Comparison of ENCODE assay signal across 27 mouse cellular contexts in the genomic region with DNA sequence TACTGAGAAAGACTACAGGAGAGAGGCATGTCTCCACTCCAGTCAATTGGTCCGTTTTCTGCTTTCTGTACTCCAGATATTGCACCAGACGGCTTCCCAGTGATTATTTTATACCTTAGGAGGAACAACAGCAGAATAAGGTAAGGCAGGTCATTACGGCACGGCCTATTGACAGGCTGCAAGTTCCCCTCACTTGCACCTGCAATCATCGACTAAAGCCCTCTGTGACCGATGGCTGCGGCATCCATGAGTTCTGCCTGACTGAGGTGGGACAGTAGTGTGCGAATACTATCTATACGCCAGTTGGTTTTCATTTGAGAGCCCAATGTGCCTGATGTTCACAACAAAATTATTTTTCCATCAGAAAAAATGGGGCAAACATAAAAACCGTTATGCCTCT. TPM values are rescaled to one million over a fixed set of nuclear protein-coding genes. Genes with fewer than 3 reads are reported as not detected.
A peak's percentile ranks its signal among the peaks of the same experiment; 100 is the strongest.
DNase-seq lines count a peak whose midpoint lies in the region; ATAC-seq and TF ChIP-seq lines count a peak whose summit lies in the region.
"Had no signal": no experiment of that assay in that cellular context is flagged by ENCODE, and none has a peak within 500 bp of the region (broad histone marks: within the 10 kb centered on the region; RNA-seq: fewer than 3 reads in every experiment).

No protein-coding gene starts in this region.

- no peak for ATAC-seq in heart, embryonic 13.5 days (ENCODE audit: extremely low read depth, insufficient number of reproducible peaks, low FRiP score, low TSS enrichment)
- ATAC-seq in midbrain, embryonic 11.5 days (ENCODE audit: low FRiP score): no peak
- ATAC-seq in midbrain, embryonic 15.5 days (replicated peaks): no peak
- ATAC-seq in liver, embryonic 14.5 days (ENCODE audit: insufficient read depth): no peak
- no peak for ATAC-seq in liver, postnatal 0 days
- ATAC-seq: activated CD4-positive, CD25-positive, alpha-beta regulatory T cell, adult 4 months; intestine, embryonic 16.5 days had no signal

- no peaks in the 10 kb centered on the region for H3K27me3 ChIP-seq in heart, embryonic 13.5 days (replicated peaks)
- no peaks in the 10 kb centered on the region for H3K27me3 ChIP-seq in heart, adult 2 months (ENCODE audit: control insufficient read depth, insufficient read depth, low read length)
- H3K27me3 ChIP-seq in midbrain, embryonic 11.5 days (ENCODE audit: control insufficient read depth, insufficient read depth, low read length): no peaks in the 10 kb centered on the region
- H3K27me3 ChIP-seq in midbrain, embryonic 15.5 days (replicated peaks): no peaks in the 10 kb centered on the region
- H3K27me3 ChIP-seq in liver, embryonic 14.5 days (ENCODE audit: control insufficient read depth, insufficient read depth, low read length): no peaks in the 10 kb centered on the region
- no peaks in the 10 kb centered on the region for H3K27me3 ChIP-seq in liver, postnatal 0 days (ENCODE audit: insufficient read depth, low read length)
- H3K27me3 ChIP-seq: forebrain, embryonic 15.5 days; limb, embryonic 15.5 days; lung, embryonic 15.5 days; midbrain, embryonic 12.5 days; stomach, embryonic 15.5 days had no signal

- peaks cover 21% of the 10 kb centered on the region for H3K4me1 ChIP-seq in heart, embryonic 13.5 days
- no peaks in the 10 kb centered on the region for H3K4me1 ChIP-seq in heart, adult 2 months (ENCODE audit: control insufficient read depth, insufficient read depth, low read length)
- peaks cover 16% of the 10 kb centered on the region for H3K4me1 ChIP-seq in midbrain, embryonic 11.5 days (ENCODE audit: control insufficient read depth, insufficient read depth, low read length)
- H3K4me1 ChIP-seq in midbrain, embryonic 15.5 days: peaks cover 21% of the 10 kb centered on the region
- peaks cover 26 to 35% of the 10 kb centered on the region in 2 experiments for H3K4me1 ChIP-seq in liver, embryonic 14.5 days (replicated peaks; ENCODE audit: control insufficient read depth in 2 of 2, insufficient read depth in 2 of 2, low read length in 1 of 2)
- H3K4me1 ChIP-seq in liver, postnatal 0 days (ENCODE audit: insufficient read depth): peaks cover 15% of the 10 kb centered on the region
- H3K4me1 ChIP-seq: limb, embryonic 15.5 days; lung, embryonic 15.5 days; stomach, embryonic 15.5 days had no signal

- intact Hi-C loops in heart, adult 2 months (cut with DNase I): no loop called here

- no peak overlapping the region for H3K4me3 ChIP-seq in heart, embryonic 13.5 days
- no peak overlapping the region for H3K4me3 ChIP-seq in heart, adult 2 months
- H3K4me3 ChIP-seq in midbrain, embryonic 11.5 days (ENCODE audit: low read depth, low read length): no peak overlapping the region
- H3K4me3 ChIP-seq in midbrain, embryonic 15.5 days: no peak overlapping the region
- H3K4me3 ChIP-seq in liver, embryonic 14.5 days (ENCODE audit: insufficient read depth in 1 of 2, low read depth in 2 of 2, low read length in 2 of 2): no peak overlapping the region
- H3K4me3 ChIP-seq in liver, postnatal 0 days (ENCODE audit: low read depth, low read length): no peak overlapping the region
- H3K4me3 ChIP-seq: limb, embryonic 10.5 days; limb, embryonic 15.5 days; lung, embryonic 15.5 days; stomach, embryonic 15.5 days had no signal

- TF ChIP-seq CTCF in heart, adult 2 months (IDR thresholded peaks at IDR 0.05): no peak
- no peak for TF ChIP-seq CTCF in liver, embryonic 14.5 days (IDR thresholded peaks at IDR 0.05; ENCODE audit: low read depth)
- TF ChIP-seq CTCF in liver, postnatal 0 days (IDR thresholded peaks at IDR 0.05; ENCODE audit: low read depth): no peak

- no peak for TF ChIP-seq EP300 in heart, adult 2 months (IDR thresholded peaks at IDR 0.05; ENCODE audit: insufficient read depth, low read depth, low read length)
- no peak for TF ChIP-seq EP300 in liver, embryonic 14.5 days (IDR thresholded peaks at IDR 0.05; ENCODE audit: low read depth)
- TF ChIP-seq EP300 in liver, postnatal 0 days (IDR thresholded peaks at IDR 0.05; ENCODE audit: low read depth): no peak

- 90% methylated on average over 10 of the region's 10 CpGs for WGBS in heart, embryonic 13.5 days
- 95% methylated on average over 10 of the region's 10 CpGs for whole genome bisulfite sequencing in heart, adult 2 months
- 93% methylated on average over 10 of the region's 10 CpGs for WGBS in midbrain, embryonic 11.5 days
- 95% methylated on average over 10 of the region's 10 CpGs for WGBS in midbrain, embryonic 15.5 days
- WGBS in liver, embryonic 14.5 days (ENCODE audit: insufficient replicate concordance): 85% methylated on average over 10 of the region's 10 CpGs
- WGBS in liver, postnatal 0 days (ENCODE audit: insufficient replicate concordance): 93% methylated on average over 10 of the region's 10 CpGs

- H3K79me2 ChIP-seq in heart, adult 2 months (replicated peaks; ENCODE audit: control insufficient read depth, insufficient read depth, low read length): no peaks in the 10 kb centered on the region

- no peaks in the 10 kb centered on the region for H3K9me3 ChIP-seq in heart, embryonic 13.5 days
- no peaks in the 10 kb centered on the region for H3K9me3 ChIP-seq in midbrain, embryonic 11.5 days (ENCODE audit: control insufficient read depth, low read length)
- H3K9me3 ChIP-seq in midbrain, embryonic 15.5 days: no peaks in the 10 kb centered on the region
- peaks cover 4% of the 10 kb centered on the region for H3K9me3 ChIP-seq in liver, embryonic 14.5 days (ENCODE audit: control insufficient read depth, low read length)
- no peaks in the 10 kb centered on the region for H3K9me3 ChIP-seq in liver, postnatal 0 days (ENCODE audit: low read length)
- H3K9me3 ChIP-seq: forebrain, embryonic 15.5 days; limb, embryonic 10.5 days; limb, embryonic 15.5 days; lung, embryonic 15.5 days; midbrain, embryonic 12.5 days; stomach, embryonic 15.5 days had no signal

- no peak for TF ChIP-seq POLR2A in heart, adult 2 months (IDR thresholded peaks at IDR 0.05; ENCODE audit: insufficient read depth, low read depth, low read length)

- H3K4me2 ChIP-seq in heart, embryonic 13.5 days: 0 out of 2 replicates have a peak overlapping the region, but pooled peaks have one; percentile 62
- no peak overlapping the region for H3K4me2 ChIP-seq in midbrain, embryonic 11.5 days
- H3K4me2 ChIP-seq in midbrain, embryonic 15.5 days: no peak overlapping the region
- peak overlapping the region; percentile 67 for H3K4me2 ChIP-seq in liver, embryonic 14.5 days (ENCODE audit: low read depth)
- H3K4me2 ChIP-seq in liver, postnatal 0 days (ENCODE audit: low read depth, low read length): 0 out of 2 replicates have a peak overlapping the region, but pooled peaks have one; percentile 55
- H3K4me2 ChIP-seq: limb, embryonic 15.5 days; lung, embryonic 15.5 days; stomach, embryonic 15.5 days had no signal

- H3K9ac ChIP-seq in heart, embryonic 13.5 days: no peak overlapping the region
- no peak overlapping the region for H3K9ac ChIP-seq in heart, adult 2 months (ENCODE audit: low read depth, low read length)
- no peak overlapping the region for H3K9ac ChIP-seq in midbrain, embryonic 11.5 days (ENCODE audit: low read length)
- no peak overlapping the region for H3K9ac ChIP-seq in midbrain, embryonic 15.5 days
- H3K9ac ChIP-seq in liver, embryonic 14.5 days (replicated peaks): peak overlapping the region; percentile 2; the same call in 1 of the 2 replicates
- H3K9ac ChIP-seq in liver, postnatal 0 days (replicated peaks): no peak overlapping the region
- H3K9ac ChIP-seq: forebrain, embryonic 15.5 days; limb, embryonic 15.5 days; lung, embryonic 15.5 days; midbrain, embryonic 12.5 days; stomach, embryonic 15.5 days had no signal

- H3K27ac ChIP-seq in heart, embryonic 13.5 days (replicated peaks): peak overlapping the region; percentile 66; the same call in 1 of the 2 replicates
- no peak overlapping the region for H3K27ac ChIP-seq in heart, adult 2 months
- no peak overlapping the region for H3K27ac ChIP-seq in midbrain, embryonic 11.5 days (ENCODE audit: low read depth, low read length)
- H3K27ac ChIP-seq in midbrain, embryonic 15.5 days: no peak overlapping the region
- H3K27ac ChIP-seq in liver, embryonic 14.5 days: peak overlapping the region; percentile 88
- peak overlapping the region; percentile 87; the same call in 1 of the 2 replicates for H3K27ac ChIP-seq in liver, postnatal 0 days (ENCODE audit: low read depth)
- H3K27ac ChIP-seq: forebrain, embryonic 15.5 days; kidney, postnatal 0 days; limb, embryonic 10.5 days; limb, embryonic 15.5 days; lung, embryonic 15.5 days; stomach, embryonic 15.5 days had no signal

- H3K36me3 ChIP-seq in heart, embryonic 13.5 days: peaks cover 74% of the 10 kb centered on the region
- peaks cover 4% of the 10 kb centered on the region; the same call in 1 of the 2 replicates for H3K36me3 ChIP-seq in heart, adult 2 months (ENCODE audit: control insufficient read depth, insufficient read depth, low read length)
- H3K36me3 ChIP-seq in midbrain, embryonic 11.5 days (ENCODE audit: control insufficient read depth, insufficient read depth, low read length): peaks cover 13% of the 10 kb centered on the region; the same call in 1 of the 2 replicates
- peaks cover 10% of the 10 kb centered on the region; the same call in 1 of the 2 replicates for H3K36me3 ChIP-seq in midbrain, embryonic 15.5 days (replicated peaks)
- H3K36me3 ChIP-seq in liver, embryonic 14.5 days (replicated peaks; ENCODE audit: control insufficient read depth, insufficient read depth, low read depth): peaks cover 56% of the 10 kb centered on the region
- H3K36me3 ChIP-seq in liver, postnatal 0 days (replicated peaks; ENCODE audit: insufficient read depth, low read length): peaks cover 74% of the 10 kb centered on the region

- DNase-seq in heart, adult 2 months: no peak
- peak; percentile 71 for DNase-seq in midbrain, embryonic 11.5 days (ENCODE audit: low spot score, missing footprints)
- DNase-seq in liver, embryonic 14.5 days (ENCODE audit: low read depth in 3 of 3, low spot score in 3 of 3): no peak
- DNase-seq in liver, postnatal 0 days: no peak
- DNase-seq in kidney, postnatal 25 days: no peak
- DNase-seq: adrenal gland, adult 8-10 months; B cell, adult 2 months; cerebellum, adult 2 months; cerebellum, postnatal 36 days; gastrocnemius, postnatal 25 days; heart, adult 18-20 months; kidney, adult 8-10 months; layer of hippocampus, adult 9-11 months; right cerebral cortex, postnatal 25 days; thymus, adult 18-20 months; thymus, postnatal 25 days had no signal

RNA-seq across cellular contexts. Expression of a gene that starts 18.6 kb away (rescaled TPM):
- polyA plus RNA-seq in heart, embryonic 13.5 days (2015; fragmentation: Nextera tagmentation; extraction: Ambion mirVana): 20.6 and 21.8 TPM in 2 replicates
- total RNA-seq in heart, adult 2 months (2021): 10 to 100 TPM; 14.9 to 15.6 TPM
- 7.2 and 13.4 TPM in 2 replicates for polyA plus RNA-seq in heart, adult 2 months (2012; rRNA removed)
- polyA plus RNA-seq in midbrain, embryonic 11.5 days (2014; fragmentation: Nextera tagmentation; extraction: Ambion mirVana): 34.0 and 35.7 TPM in 2 replicates
- polyA plus RNA-seq in midbrain, embryonic 15.5 days (2015; fragmentation: Nextera tagmentation; extraction: Ambion mirVana): 30.7 and 33.7 TPM in 2 replicates
- 6.6 and 13.6 TPM in 2 replicates for polyA plus RNA-seq in liver, embryonic 14.5 days (2012; rRNA removed)
- 17.1 and 18.0 TPM in 2 replicates for polyA plus RNA-seq in liver, embryonic 14.5 days (2014; fragmentation: Nextera tagmentation; extraction: Ambion mirVana)
- polyA plus RNA-seq in liver, postnatal 0 days (2015; fragmentation: Nextera tagmentation; extraction: Ambion mirVana): 11.4 and 14.4 TPM in 2 replicates

RNA-seq across cellular contexts. Expression of a gene that starts 58.1 kb away (rescaled TPM):
- polyA plus RNA-seq in heart, embryonic 13.5 days (2015; fragmentation: Nextera tagmentation; extraction: Ambion mirVana): 25.9 and 27.9 TPM in 2 replicates
- 10 to 100 TPM; 30.0 to 30.8 TPM for total RNA-seq in heart, adult 2 months (2021)
- 43.8 and 59.9 TPM in 2 replicates for polyA plus RNA-seq in heart, adult 2 months (2012; rRNA removed)
- 55.5 and 68.5 TPM in 2 replicates for polyA plus RNA-seq in midbrain, embryonic 11.5 days (2014; fragmentation: Nextera tagmentation; extraction: Ambion mirVana)
- polyA plus RNA-seq in midbrain, embryonic 15.5 days (2015; fragmentation: Nextera tagmentation; extraction: Ambion mirVana): 30.3 and 30.5 TPM in 2 replicates
- 40.3 and 47.4 TPM in 2 replicates for polyA plus RNA-seq in liver, embryonic 14.5 days (2012; rRNA removed)
- polyA plus RNA-seq in liver, embryonic 14.5 days (2014; fragmentation: Nextera tagmentation; extraction: Ambion mirVana): 26.2 and 31.4 TPM in 2 replicates
- polyA plus RNA-seq in liver, postnatal 0 days (2015; fragmentation: Nextera tagmentation; extraction: Ambion mirVana): 17.5 and 19.4 TPM in 2 replicates

Comparison
In these comparisons a context has a peak if more than half of its experiments do, and no peak if none do; other contexts are left out.
1. H3K27ac ChIP-seq: peak in heart, embryonic 13.5 days (single experiment), liver, embryonic 14.5 days (single experiment) and liver, postnatal 0 days (single experiment); none in heart, adult 2 months (single experiment), midbrain, embryonic 11.5 days (single experiment) and midbrain, embryonic 15.5 days (single experiment).
2. H3K4me2 ChIP-seq: peak in heart, embryonic 13.5 days (single experiment), liver, embryonic 14.5 days (single experiment) and liver, postnatal 0 days (single experiment); none in midbrain, embryonic 11.5 days (single experiment) and midbrain, embryonic 15.5 days (single experiment).